Mouse (Mus musculus) B cell, adult 67 days (primary cell): ENCODE results near the gene Dbx2. TPM values are rescaled to one million over a fixed set of nuclear protein-coding genes. Genes with fewer than 3 reads are reported as not detected.

Experiments
- total RNA-seq, 2 experiments: library from RNA; stranded (reverse); gene quantifications; 4 replicates each; pipeline ENCODE4 v1.2.4; 2023

Gene Dbx2
- not detected for total RNA-seq

DNA sequence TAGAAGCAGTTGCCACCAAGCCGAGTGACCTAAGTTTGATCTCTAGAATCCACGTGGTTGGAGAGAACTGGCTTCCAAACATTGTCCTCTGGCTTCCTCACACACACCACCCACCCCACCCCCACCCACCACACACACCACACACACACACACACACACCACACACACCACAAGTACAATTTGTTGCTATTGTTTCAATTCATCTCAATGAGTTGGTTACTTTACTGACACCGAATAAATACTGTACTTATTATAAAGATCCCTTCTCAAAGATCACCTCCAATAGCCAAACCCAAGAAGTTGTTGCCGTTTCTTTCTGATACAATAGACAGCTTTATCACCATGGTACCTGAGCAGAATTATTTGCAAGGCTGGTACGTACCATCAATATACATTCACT lies at the start of gene Dbx2:
TSS of gene Dbx2 (minus strand) at position 101 of the 400 bp plus-strand sequence.

Other genes starting within 250 kb of the Dbx2 start
- gene Nell2, start 127.4 kb downstream of the Dbx2 start, total RNA-seq = not detected
- 10 to 100 TPM; 70.1 to 77.4 TPM for gene Ano6, start 134.9 kb upstream of the Dbx2 start, total RNA-seq